Comparison of ENCODE assay signal across 9 mouse cellular contexts in the genomic region with DNA sequence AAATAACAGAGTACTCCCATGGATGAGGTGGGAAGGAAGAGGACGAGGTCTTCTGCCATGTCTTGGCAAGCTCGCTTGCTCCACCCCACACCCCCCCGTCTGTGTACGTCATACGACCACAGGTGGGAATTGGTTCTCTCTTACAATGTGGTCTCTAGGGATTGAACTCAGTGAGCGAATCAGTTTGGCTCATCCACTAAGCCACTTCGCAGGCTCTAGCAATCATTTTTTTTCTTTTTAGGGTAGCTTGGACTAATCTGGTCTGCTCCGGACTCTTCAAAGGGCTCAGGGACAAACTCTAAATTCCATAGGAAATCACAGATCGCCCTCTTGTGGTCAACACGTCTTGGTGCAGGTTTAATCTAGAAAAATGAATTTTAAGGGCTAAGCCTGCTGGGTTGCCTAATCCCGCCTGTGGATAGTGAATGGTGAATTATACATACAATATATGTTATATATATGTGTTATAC. TPM values are rescaled to one million over a fixed set of nuclear protein-coding genes. Genes with fewer than 3 reads are reported as not detected.
A peak's percentile ranks its signal among the peaks of the same experiment; 100 is the strongest.
DNase-seq lines count a peak whose midpoint lies in the region; ATAC-seq and TF ChIP-seq lines count a peak whose summit lies in the region.
"Had no signal": no experiment of that assay in that cellular context is flagged by ENCODE, and none has a peak within 500 bp of the region (broad histone marks: within the 10 kb centered on the region; RNA-seq: fewer than 3 reads in every experiment).

No protein-coding gene starts in this region.

- peak; percentile 37; the same call in 1 of the 2 replicates for TF ChIP-seq CTCF in cerebellum, adult 2 months (IDR thresholded peaks at IDR 0.05; ENCODE audit: borderline replicate concordance, insufficient read depth, low read depth, low read length)
- TF ChIP-seq CTCF in forebrain, postnatal 0 days (IDR thresholded peaks at IDR 0.05; ENCODE audit: low read depth): peak; percentile 83

- no peak overlapping the region for H3K9ac ChIP-seq in forebrain, postnatal 0 days
- H3K9ac ChIP-seq in lung, embryonic 15.5 days: no peak overlapping the region

- DNase-seq in 3T3-L1 (ENCODE audit: low read depth, low spot score): peak; percentile 87
- DNase-seq in CD8-positive naive resting alpha-beta T cell, adult 2 months (ENCODE audit: low read depth in 2 of 2, low spot score in 2 of 2): peak; percentile 6 to 28
- peak; percentile 31 to 60 for DNase-seq in cerebellum, adult 2 months
- peak; percentile 82 for DNase-seq in forebrain, postnatal 0 days
- peak; percentile 32 for DNase-seq in kidney, adult 11 months
- DNase-seq in retina, adult 2 months (ENCODE audit: low read depth, low spot score): peak; percentile 60
- DNase-seq in frontal cortex, postnatal 10 days (ENCODE audit: low spot score in 2 of 2): no peak

- ATAC-seq in forebrain, postnatal 0 days: peak; percentile 83
- peak; percentile 74 for ATAC-seq in lung, embryonic 15.5 days (ENCODE audit: borderline replicate concordance, extremely low read depth, low FRiP score, low TSS enrichment)

- H3K9me3 ChIP-seq in forebrain, postnatal 0 days (ENCODE audit: low read length): no peaks in the 10 kb centered on the region
- no peaks in the 10 kb centered on the region for H3K9me3 ChIP-seq in lung, embryonic 15.5 days

- peak overlapping the region; percentile 15 for H3K4me3 ChIP-seq in cerebellum, adult 2 months (replicated peaks; ENCODE audit: insufficient read depth, low read depth, low read length)
- H3K4me3 ChIP-seq in forebrain, postnatal 0 days (ENCODE audit: low read depth, low read length): peak overlapping the region; percentile 4; the same call in 1 of the 2 replicates
- H3K4me3 ChIP-seq in lung, embryonic 15.5 days: peak overlapping the region; percentile 33

- H3K4me2 ChIP-seq in forebrain, postnatal 0 days (ENCODE audit: low read depth): peak overlapping the region; percentile 39
- peak overlapping the region; percentile 57 for H3K4me2 ChIP-seq in lung, embryonic 15.5 days

- H3K27ac ChIP-seq in cerebellum, adult 2 months (ENCODE audit: insufficient read depth, low read length): no peak overlapping the region
- H3K27ac ChIP-seq in forebrain, postnatal 0 days (ENCODE audit: low read depth, low read length): no peak overlapping the region
- H3K27ac ChIP-seq in lung, embryonic 15.5 days: no peak overlapping the region

- 3% methylated on average over 11 of the region's 11 CpGs for WGBS in cerebellum, adult 2 months
- 17% methylated on average over 11 of the region's 11 CpGs for WGBS in forebrain, postnatal 0 days
- WGBS in lung, embryonic 15.5 days: 8% methylated on average over 11 of the region's 11 CpGs

- no peaks in the 10 kb centered on the region for H3K4me1 ChIP-seq in cerebellum, adult 2 months (ENCODE audit: control insufficient read depth, insufficient read depth, low read length)
- H3K4me1 ChIP-seq in forebrain, postnatal 0 days (ENCODE audit: insufficient read depth): no peaks in the 10 kb centered on the region
- no peaks in the 10 kb centered on the region for H3K4me1 ChIP-seq in lung, embryonic 15.5 days

- H3K27me3 ChIP-seq in cerebellum, adult 2 months (ENCODE audit: control insufficient read depth, insufficient read depth, low read length): no peaks in the 10 kb centered on the region
- no peaks in the 10 kb centered on the region for H3K27me3 ChIP-seq in forebrain, postnatal 0 days (ENCODE audit: insufficient read depth, low read length)
- H3K27me3 ChIP-seq in lung, embryonic 15.5 days: no peaks in the 10 kb centered on the region

- no peak for TF ChIP-seq POLR2A in cerebellum, adult 2 months (IDR thresholded peaks at IDR 0.05; ENCODE audit: borderline replicate concordance, insufficient read depth, low read length)

- peaks cover 5% of the 10 kb centered on the region for H3K36me3 ChIP-seq in forebrain, postnatal 0 days (ENCODE audit: insufficient read depth)
- H3K36me3 ChIP-seq in lung, embryonic 15.5 days: peaks cover 12% of the 10 kb centered on the region; the same call in 1 of the 2 replicates

RNA-seq across cellular contexts. Expression of gene Yeats4, which starts 14.8 kb away (rescaled TPM):
- polyA plus RNA-seq in cerebellum, adult 2 months (2012; rRNA removed): 41.9 and 44.5 TPM in 2 replicates
- 90.9 and 92.3 TPM in 2 replicates for total RNA-seq in forebrain, postnatal 0 days (2014; rRNA removed)
- 96.8 and 104 TPM in 2 replicates for polyA plus RNA-seq in forebrain, postnatal 0 days (2015; fragmentation: Nextera tagmentation; extraction: Ambion mirVana)
- 59.3 and 60.6 TPM in 2 replicates for polyA plus RNA-seq in lung, embryonic 15.5 days (2015; fragmentation: Nextera tagmentation; extraction: Ambion mirVana)

RNA-seq across cellular contexts. Expression of gene 9530003J23Rik, which starts 29.0 kb away (rescaled TPM):
- polyA plus RNA-seq in cerebellum, adult 2 months (2012; rRNA removed): not detected in 2 replicates
- not detected in 2 replicates for total RNA-seq in forebrain, postnatal 0 days (2014; rRNA removed)
- 0.13 and 0.21 TPM in 2 replicates for polyA plus RNA-seq in forebrain, postnatal 0 days (2015; fragmentation: Nextera tagmentation; extraction: Ambion mirVana)
- not detected in 2 replicates for polyA plus RNA-seq in lung, embryonic 15.5 days (2015; fragmentation: Nextera tagmentation; extraction: Ambion mirVana)
- total RNA-seq: left cerebral cortex, postnatal 10 days had no signal

Comparison
In these comparisons a context has a peak if more than half of its experiments do, and no peak if none do; other contexts are left out.
1. DNase-seq: peak in 3T3-L1 (single experiment), CD8-positive naive resting alpha-beta T cell, adult 2 months (2 of 2), cerebellum, adult 2 months (2 of 2), forebrain, postnatal 0 days (single experiment), kidney, adult 11 months (single experiment) and retina, adult 2 months (single experiment); none in frontal cortex, postnatal 10 days (0 of 2).
2. Peak in every context shown above with its lines, with median percentiles within 50 percentile points of each other: H3K4me3 ChIP-seq.